Mouse (Mus musculus): ENCODE results near the gene Dusp15.

- TF ChIP-seq CTCF (IDR thresholded peaks at IDR 0.05; ENCODE audit: control insufficient read depth, insufficient read depth, insufficient read length) (no peak), MAX (IDR thresholded peaks at IDR 0.05) (no peak), CEBPB (IDR thresholded peaks at IDR 0.05; ENCODE audit: low read depth) (no peak), USF1 (IDR thresholded peaks at IDR 0.05; ENCODE audit: low read depth) (no peak)
Observed at GRCm38 (mm10) chr2:152941106-152941505, 10.4 kb downstream of the Dusp15 start.

All from C2C12 (cell line).